Comparison of ENCODE assay signal across 10 mouse cellular contexts in the genomic region with DNA sequence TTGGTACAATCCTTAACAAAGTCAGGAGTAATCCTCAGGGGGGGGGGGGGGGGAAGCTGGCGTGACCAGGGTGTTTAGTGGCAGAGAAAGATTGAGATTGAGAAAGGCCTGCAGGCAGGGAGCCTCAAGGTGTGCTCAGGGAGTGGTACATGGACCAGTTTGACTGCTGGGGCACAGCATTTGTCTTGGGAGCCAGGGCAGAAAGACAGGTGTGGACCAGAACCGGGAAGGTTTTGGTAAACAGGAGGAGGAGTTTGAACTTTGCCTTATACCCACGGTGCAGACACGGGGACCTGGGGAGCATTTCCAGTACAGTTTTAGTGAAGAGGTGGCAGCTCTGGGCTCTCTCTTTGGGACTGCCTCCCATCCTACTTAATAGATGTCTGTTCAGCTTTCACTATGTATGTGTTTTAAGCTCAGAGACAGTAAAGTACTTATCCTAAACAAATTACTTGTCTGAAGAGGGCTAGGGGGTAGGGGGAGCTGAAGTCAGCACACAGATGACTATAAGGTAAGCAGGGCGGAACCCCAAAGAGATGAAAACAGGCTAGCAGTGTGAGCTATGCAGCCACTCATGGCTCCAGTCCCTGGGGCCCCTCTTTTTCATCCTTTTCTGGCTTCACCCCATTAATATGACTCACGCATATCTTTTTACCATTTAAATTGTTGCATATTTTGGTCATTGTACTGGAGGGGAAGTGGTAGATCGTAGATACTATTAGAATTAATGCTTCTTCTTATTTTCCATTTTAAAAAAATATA. TPM values are rescaled to one million over a fixed set of nuclear protein-coding genes. Genes with fewer than 3 reads are reported as not detected.
DNase-seq lines count a peak whose midpoint lies in the region; ATAC-seq lines count a peak whose summit lies in the region.
"Had no signal": no experiment of that assay in that cellular context is flagged by ENCODE, and none has a peak within 500 bp of the region (broad histone marks: within the 10 kb centered on the region; RNA-seq: fewer than 3 reads in every experiment).

No protein-coding gene starts in this region.

- no peaks in the 10 kb centered on the region for H3K27me3 ChIP-seq in kidney, embryonic 14.5 days (ENCODE audit: control insufficient read depth, insufficient read depth, low read length)
- H3K27me3 ChIP-seq in embryonic facial prominence, embryonic 12.5 days, result 0 out of 2 replicates have a peak, but pooled peaks cover 3% of the 10 kb centered on the region
- no peaks in the 10 kb centered on the region for H3K27me3 ChIP-seq in intestine, embryonic 14.5 days (replicated peaks; ENCODE audit: control insufficient read depth, insufficient read depth, low read length)
- peaks cover 5% of the 10 kb centered on the region for H3K27me3 ChIP-seq in midbrain, embryonic 16.5 days (ENCODE audit: control insufficient read depth, insufficient read depth, low read depth, low read length)

- H3K9ac ChIP-seq in kidney, embryonic 14.5 days (ENCODE audit: low read depth, low read length), result peak overlapping the region; percentile 57; the same call in 1 of the 2 replicates
- no peak overlapping the region; the same call in 1 of the 2 replicates for H3K9ac ChIP-seq in embryonic facial prominence, embryonic 12.5 days
- no peak overlapping the region for H3K9ac ChIP-seq in intestine, embryonic 14.5 days (ENCODE audit: low read length)
- 0 out of 2 replicates have a peak overlapping the region, but pooled peaks have one; percentile 39 for H3K9ac ChIP-seq in midbrain, embryonic 16.5 days (ENCODE audit: low read depth, low read length)

- peak overlapping the region; percentile 57 for H3K4me3 ChIP-seq in kidney, embryonic 14.5 days (ENCODE audit: low read length)
- peak overlapping the region; percentile 59 for H3K4me3 ChIP-seq in embryonic facial prominence, embryonic 12.5 days
- H3K4me3 ChIP-seq in intestine, embryonic 14.5 days (ENCODE audit: low read depth, low read length), result peak overlapping the region; percentile 34; the same call in 1 of the 2 replicates
- H3K4me3 ChIP-seq in midbrain, embryonic 16.5 days (ENCODE audit: low read depth, low read length), result peak overlapping the region; percentile 42

- ATAC-seq in kidney, embryonic 14.5 days (ENCODE audit: low FRiP score, low TSS enrichment), result no peak
- no peak for ATAC-seq in embryonic facial prominence, embryonic 12.5 days (ENCODE audit: insufficient number of reproducible peaks, insufficient read depth, low FRiP score, low TSS enrichment)
- ATAC-seq in intestine, embryonic 14.5 days (replicated peaks; ENCODE audit: low FRiP score, low TSS enrichment, low read depth), result peak; percentile 17; the same call in 1 of the 2 replicates
- peak; percentile 21; the same call in 1 of the 2 replicates for ATAC-seq in midbrain, embryonic 16.5 days
- no peak for ATAC-seq in monocyte, adult 5-6 weeks (replicated peaks; ENCODE audit: insufficient number of reproducible peaks, low FRiP score, low TSS enrichment, poor library complexity, severe bottlenecking)

- H3K36me3 ChIP-seq in kidney, embryonic 14.5 days (ENCODE audit: control insufficient read depth, insufficient read depth, low read length), result no peaks in the 10 kb centered on the region
- no peaks in the 10 kb centered on the region for H3K36me3 ChIP-seq in embryonic facial prominence, embryonic 12.5 days
- no peaks in the 10 kb centered on the region for H3K36me3 ChIP-seq in intestine, embryonic 14.5 days (ENCODE audit: control insufficient read depth, insufficient read depth, low read length)
- H3K36me3 ChIP-seq in midbrain, embryonic 16.5 days (ENCODE audit: control insufficient read depth, insufficient read depth, low read length), result no peaks in the 10 kb centered on the region

- peak overlapping the region; percentile 91 for H3K4me2 ChIP-seq in kidney, embryonic 14.5 days (replicated peaks; ENCODE audit: low read depth, low read length)
- peak overlapping the region; percentile 97 for H3K4me2 ChIP-seq in embryonic facial prominence, embryonic 12.5 days (replicated peaks)
- H3K4me2 ChIP-seq in intestine, embryonic 14.5 days (ENCODE audit: low read length), result peak overlapping the region; percentile 60
- peak overlapping the region; percentile 70 for H3K4me2 ChIP-seq in midbrain, embryonic 16.5 days (ENCODE audit: low read length)

- DNase-seq in kidney, adult 18-20 months, result no peak
- DNase-seq in intestine, embryonic 14.5 days (ENCODE audit: low spot score), result no peak
- no peak for DNase-seq in gastrocnemius, adult 18-20 months (ENCODE audit: low spot score)
- DNase-seq in right cerebral cortex, postnatal 25 days, result no peak

- WGBS in kidney, embryonic 14.5 days, result 46% methylated on average over 6 of the region's 7 CpGs
- 40% methylated on average over 7 of the region's 7 CpGs for WGBS in embryonic facial prominence, embryonic 12.5 days
- 44% methylated on average over 6 of the region's 7 CpGs for WGBS in intestine, embryonic 14.5 days
- 42% methylated on average over 7 of the region's 7 CpGs for WGBS in midbrain, embryonic 16.5 days

- H3K9me3 ChIP-seq in kidney, embryonic 14.5 days (ENCODE audit: control insufficient read depth, low read length), result no peaks in the 10 kb centered on the region
- H3K9me3 ChIP-seq in embryonic facial prominence, embryonic 12.5 days, result no peaks in the 10 kb centered on the region
- H3K9me3 ChIP-seq in intestine, embryonic 14.5 days (ENCODE audit: control insufficient read depth, low read length), result no peaks in the 10 kb centered on the region
- no peaks in the 10 kb centered on the region for H3K9me3 ChIP-seq in midbrain, embryonic 16.5 days (replicated peaks; ENCODE audit: control insufficient read depth, low read length, poor library complexity, severe bottlenecking)

- peaks cover 24% of the 10 kb centered on the region for H3K4me1 ChIP-seq in kidney, embryonic 14.5 days (ENCODE audit: control insufficient read depth, insufficient read depth, low read length)
- H3K4me1 ChIP-seq in embryonic facial prominence, embryonic 12.5 days, result peaks cover 10% of the 10 kb centered on the region
- H3K4me1 ChIP-seq in intestine, embryonic 14.5 days (replicated peaks; ENCODE audit: control insufficient read depth, insufficient read depth, low read length), result peaks cover 12% of the 10 kb centered on the region; the same call in 1 of the 2 replicates
- peaks cover 10% of the 10 kb centered on the region for H3K4me1 ChIP-seq in midbrain, embryonic 16.5 days (ENCODE audit: control insufficient read depth, insufficient read depth, low read length)

- no peak overlapping the region for H3K27ac ChIP-seq in kidney, embryonic 14.5 days (ENCODE audit: low read depth, low read length)
- H3K27ac ChIP-seq in embryonic facial prominence, embryonic 12.5 days, result no peak overlapping the region
- H3K27ac ChIP-seq in intestine, embryonic 14.5 days (ENCODE audit: low read depth), result no peak overlapping the region
- H3K27ac ChIP-seq in midbrain, embryonic 16.5 days (ENCODE audit: low read length), result no peak overlapping the region

RNA-seq across cellular contexts. Expression of a gene that starts 0.8 kb away (rescaled TPM):
- polyA plus RNA-seq in kidney, embryonic 14.5 days (2014; fragmentation: Nextera tagmentation; extraction: Ambion mirVana), result 3.1 and 3.3 TPM in 2 replicates
- 4.7 and 7.2 TPM in 2 replicates for polyA plus RNA-seq in embryonic facial prominence, embryonic 12.5 days (2016; fragmentation: Nextera tagmentation; extraction: Ambion mirVana)
- 2.5 and 2.6 TPM in 2 replicates for polyA plus RNA-seq in intestine, embryonic 14.5 days (2014; fragmentation: Nextera tagmentation; extraction: Ambion mirVana)
- 0.47 and 0.94 TPM in 2 replicates for polyA plus RNA-seq in midbrain, embryonic 16.5 days (2015; fragmentation: Nextera tagmentation; extraction: Ambion mirVana)
- total RNA-seq in gastrocnemius, adult 18-20 months (2021), result under 1 TPM; 0.07 to 0.23 TPM
- total RNA-seq in monocyte, adult 5-6 weeks (2017), result 0.29 to 0.43 TPM in 2 of 3 replicates, not detected in the other
- total RNA-seq: common myeloid progenitor, adult 5-6 weeks; MEL had no signal

RNA-seq across cellular contexts. Expression of a gene that starts 24.4 kb away (rescaled TPM):
- polyA plus RNA-seq in kidney, embryonic 14.5 days (2014; fragmentation: Nextera tagmentation; extraction: Ambion mirVana), result 87.0 and 118 TPM in 2 replicates
- polyA plus RNA-seq in embryonic facial prominence, embryonic 12.5 days (2016; fragmentation: Nextera tagmentation; extraction: Ambion mirVana), result 102 and 107 TPM in 2 replicates
- polyA plus RNA-seq in intestine, embryonic 14.5 days (2014; fragmentation: Nextera tagmentation; extraction: Ambion mirVana), result 112 and 115 TPM in 2 replicates
- polyA plus RNA-seq in midbrain, embryonic 16.5 days (2015; fragmentation: Nextera tagmentation; extraction: Ambion mirVana), result 55.1 and 56.5 TPM in 2 replicates
- 10 to 100 TPM; 20.2 to 25.5 TPM for total RNA-seq in gastrocnemius, adult 18-20 months (2021)
- 102 to 184 TPM (median 117 TPM) in 3 replicates for total RNA-seq in monocyte, adult 5-6 weeks (2017)

RNA-seq across cellular contexts. Expression of a gene that starts 26.2 kb away (rescaled TPM):
- not detected in 2 replicates for polyA plus RNA-seq in kidney, embryonic 14.5 days (2014; fragmentation: Nextera tagmentation; extraction: Ambion mirVana)
- polyA plus RNA-seq in embryonic facial prominence, embryonic 12.5 days (2016; fragmentation: Nextera tagmentation; extraction: Ambion mirVana), result not detected in 2 replicates
- not detected in 2 replicates for polyA plus RNA-seq in intestine, embryonic 14.5 days (2014; fragmentation: Nextera tagmentation; extraction: Ambion mirVana)
- polyA plus RNA-seq in midbrain, embryonic 16.5 days (2015; fragmentation: Nextera tagmentation; extraction: Ambion mirVana), result not detected in 2 replicates
- total RNA-seq in gastrocnemius, adult 18-20 months (2021), result not detected
- total RNA-seq in monocyte, adult 5-6 weeks (2017), result 2.9 to 4.2 TPM in 2 of 3 replicates, not detected in the other
- total RNA-seq: common myeloid progenitor, adult 5-6 weeks; MEL had no signal

RNA-seq across cellular contexts. Expression of a gene that starts 31.4 kb away (rescaled TPM):
- not detected in 2 replicates for polyA plus RNA-seq in kidney, embryonic 14.5 days (2014; fragmentation: Nextera tagmentation; extraction: Ambion mirVana)
- polyA plus RNA-seq in embryonic facial prominence, embryonic 12.5 days (2016; fragmentation: Nextera tagmentation; extraction: Ambion mirVana), result not detected in 2 replicates
- polyA plus RNA-seq in intestine, embryonic 14.5 days (2014; fragmentation: Nextera tagmentation; extraction: Ambion mirVana), result 0.16 TPM in 1 of 2 replicates, not detected in the other
- polyA plus RNA-seq in midbrain, embryonic 16.5 days (2015; fragmentation: Nextera tagmentation; extraction: Ambion mirVana), result not detected in 2 replicates
- total RNA-seq in gastrocnemius, adult 18-20 months (2021), result not detected
- total RNA-seq in monocyte, adult 5-6 weeks (2017), result 1.6 TPM in 1 of 3 replicates, not detected in the others
- total RNA-seq: common myeloid progenitor, adult 5-6 weeks; MEL had no signal

RNA-seq across cellular contexts. Expression of a gene that starts 49.4 kb away (rescaled TPM):
- polyA plus RNA-seq in kidney, embryonic 14.5 days (2014; fragmentation: Nextera tagmentation; extraction: Ambion mirVana), result 0.05 and 0.11 TPM in 2 replicates
- polyA plus RNA-seq in embryonic facial prominence, embryonic 12.5 days (2016; fragmentation: Nextera tagmentation; extraction: Ambion mirVana), result 1.2 and 1.4 TPM in 2 replicates
- 0.30 and 0.32 TPM in 2 replicates for polyA plus RNA-seq in intestine, embryonic 14.5 days (2014; fragmentation: Nextera tagmentation; extraction: Ambion mirVana)
- 7.8 and 8.4 TPM in 2 replicates for polyA plus RNA-seq in midbrain, embryonic 16.5 days (2015; fragmentation: Nextera tagmentation; extraction: Ambion mirVana)
- total RNA-seq in gastrocnemius, adult 18-20 months (2021), result under 1 TPM; 0.21 to 0.30 TPM
- total RNA-seq in monocyte, adult 5-6 weeks (2017), result 0.10 to 0.32 TPM in 2 of 3 replicates, not detected in the other
- total RNA-seq: common myeloid progenitor, adult 5-6 weeks; MEL had no signal

Comparison
In these comparisons a context has a peak if more than half of its experiments do, and no peak if none do; other contexts are left out.
1. ATAC-seq: peak in intestine, embryonic 14.5 days (single experiment) and midbrain, embryonic 16.5 days (single experiment); none in kidney, embryonic 14.5 days (single experiment), embryonic facial prominence, embryonic 12.5 days (single experiment) and monocyte, adult 5-6 weeks (single experiment).
2. H3K9ac ChIP-seq: peak in kidney, embryonic 14.5 days (single experiment) and midbrain, embryonic 16.5 days (single experiment); none in embryonic facial prominence, embryonic 12.5 days (single experiment) and intestine, embryonic 14.5 days (single experiment).
3. Peak in every context shown above with its lines, with median percentiles within 50 percentile points of each other: H3K4me2 ChIP-seq and H3K4me3 ChIP-seq.